Mouse (Mus musculus) ovary, adult 18-20 months (tissue): Measurements from ENCODE around the gene Sept3.
"Not testable (repeated sequence)": the region's sequence is repeated elsewhere in the genome, so short reads cannot be mapped to it uniquely, and the experiment has no call there.

ENCODE experiments used
- DNase-seq: peaks from one replicate; pipeline ENCODE4 v3.0.0; 2022; ENCODE audit warnings: low spot score, mixed read lengths

Gene Sept3

DNA sequence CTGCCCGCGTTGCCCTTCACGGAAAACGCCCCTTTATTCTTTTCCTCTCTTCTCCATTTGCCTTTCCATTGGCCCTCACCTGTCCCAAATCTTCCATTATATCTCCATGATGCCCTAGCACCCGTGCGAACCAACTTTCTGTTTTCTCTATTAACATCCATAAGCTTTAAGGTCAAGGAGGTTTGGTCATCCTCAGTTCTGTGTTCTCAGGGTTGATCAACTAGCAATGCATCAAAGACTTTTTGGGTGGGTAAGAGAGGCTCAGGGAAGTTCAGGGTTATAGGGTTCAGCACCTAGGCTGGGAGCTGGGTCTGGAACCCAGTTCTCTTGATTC lies at the start of gene Sept3:
Gene Sept3, plus strand, starts transcription at position 301 of the 334 bp plus-strand sequence.
- no peak for DNase-seq

DNA sequence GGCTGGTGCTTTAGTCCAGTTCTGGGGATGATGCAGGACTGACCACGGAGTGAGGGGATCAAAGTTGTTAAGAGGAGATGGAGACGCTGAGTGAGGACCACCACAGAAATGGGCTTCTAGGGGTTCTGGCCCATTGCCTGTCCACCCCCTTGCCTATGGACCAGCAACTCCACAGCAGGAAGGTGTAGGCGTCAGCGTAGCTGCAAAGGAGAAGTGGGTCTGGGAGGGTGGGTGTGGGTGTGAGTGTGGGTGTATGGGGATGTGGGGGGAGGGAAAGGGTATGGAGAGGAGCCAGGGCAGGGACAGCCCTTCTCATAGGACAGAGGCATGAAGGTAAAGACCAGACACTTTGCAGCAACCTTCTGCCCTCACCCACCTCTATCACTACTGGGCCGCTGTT lies 48.9 kb upstream of the Sept3 start:
- no peak for DNase-seq

DNA sequence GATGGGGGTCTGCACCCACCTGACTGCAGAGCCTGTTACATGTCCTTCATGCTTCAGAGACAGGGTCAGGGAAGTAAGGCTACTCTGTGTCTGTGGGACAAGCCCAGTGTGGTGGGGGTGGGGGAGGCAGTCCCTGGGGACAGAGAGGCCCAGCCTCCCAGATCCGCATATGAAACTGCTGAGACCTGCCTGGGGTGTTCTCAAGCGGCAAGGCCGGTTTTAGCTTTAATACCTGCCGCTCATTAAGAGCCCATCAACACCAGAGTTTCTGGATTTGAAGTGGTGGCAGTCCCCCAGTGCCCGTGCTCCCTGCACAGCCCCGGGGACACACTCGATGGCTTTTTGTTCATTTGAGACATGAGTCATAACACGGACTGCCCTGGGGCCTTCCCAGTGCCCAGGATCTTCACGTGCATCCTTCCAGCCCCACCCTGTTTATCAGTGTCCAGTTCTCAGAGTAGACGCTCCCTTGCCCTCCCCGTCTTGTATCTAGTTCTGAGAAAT lies 45.1 kb upstream of the Sept3 start:
- no peak for DNase-seq

DNA sequence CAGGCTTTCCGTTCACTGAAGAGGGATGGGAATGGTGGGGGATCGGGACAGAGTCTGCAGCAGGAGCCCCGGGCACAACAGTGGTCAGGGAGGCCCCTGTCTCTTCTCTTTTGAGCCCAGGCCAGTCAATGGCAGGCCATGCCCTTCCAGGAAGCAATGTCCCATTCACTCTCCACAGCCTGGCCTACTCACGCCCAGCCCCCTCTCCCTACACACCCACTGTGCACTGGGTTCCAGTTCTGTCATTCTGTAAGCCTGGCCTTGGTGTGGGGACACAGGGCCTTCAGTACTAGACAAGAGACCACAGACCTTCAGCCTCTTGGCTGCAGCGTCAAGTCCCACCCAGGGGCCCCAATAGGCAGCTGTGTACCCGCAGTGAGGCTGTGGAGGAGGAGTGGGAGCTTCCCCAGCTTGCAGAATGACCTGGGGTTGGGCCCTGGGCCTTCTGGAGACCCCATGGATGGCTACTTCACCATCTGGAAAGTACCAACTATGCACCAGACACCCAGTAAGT lies 44.5 kb upstream of the Sept3 start:
- no peak for DNase-seq

DNA sequence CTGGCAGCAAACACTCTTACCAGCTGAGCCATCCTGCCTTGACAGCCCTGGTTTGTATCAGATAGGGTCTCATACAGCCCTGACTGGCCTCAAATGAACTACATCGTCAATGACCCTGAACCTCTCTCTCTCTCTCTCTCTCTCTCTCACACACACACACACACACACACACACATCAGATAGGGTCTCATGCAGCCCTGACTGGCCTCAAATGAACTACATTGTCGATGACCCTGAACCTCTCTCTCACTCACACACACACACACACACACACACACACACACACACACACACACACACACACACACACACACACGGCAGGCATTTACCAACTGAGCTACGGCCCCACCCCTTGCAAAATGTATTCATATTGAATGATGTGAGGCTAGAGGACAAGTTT lies 43.6 kb upstream of the Sept3 start:
- no peak for DNase-seq

DNA sequence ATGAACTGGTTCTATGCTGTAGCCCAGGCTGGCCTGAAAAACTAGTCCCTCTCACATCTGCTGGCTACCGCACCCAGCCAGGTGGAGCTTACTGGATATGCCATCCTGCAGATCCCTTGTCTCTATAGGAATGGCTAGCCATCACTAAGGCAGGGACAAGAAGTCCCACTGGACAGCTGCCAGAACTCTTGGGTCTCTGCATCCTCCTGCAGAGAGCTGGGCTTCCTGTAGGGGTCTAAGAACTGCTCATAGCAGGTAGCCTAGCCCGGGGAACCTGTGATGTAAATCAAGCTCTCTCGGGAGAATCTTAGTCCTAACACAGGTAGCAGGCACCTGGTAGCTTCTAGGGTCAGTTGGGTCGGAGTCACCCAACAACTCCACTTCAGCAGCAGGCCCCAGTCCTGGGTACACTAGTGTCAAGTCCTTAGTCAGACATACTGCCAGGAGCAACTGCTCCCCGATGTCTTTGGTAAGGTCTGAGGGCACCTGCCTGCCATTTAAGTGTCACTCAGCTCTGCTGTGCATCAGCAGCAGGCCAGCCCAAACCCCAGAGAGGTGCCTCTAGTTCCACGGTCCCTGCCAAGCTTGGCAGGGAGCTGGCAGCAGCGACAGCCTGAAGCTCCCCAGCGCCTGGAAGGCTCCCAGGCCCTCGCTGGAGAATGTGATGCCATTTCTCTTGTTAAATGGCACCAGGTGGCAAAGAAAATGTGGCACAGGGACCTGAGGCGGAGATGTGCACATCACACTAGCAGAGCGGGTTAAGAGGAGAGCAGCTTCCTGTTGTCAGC lies 42.9 kb upstream of the Sept3 start:
- no peak for DNase-seq

DNA sequence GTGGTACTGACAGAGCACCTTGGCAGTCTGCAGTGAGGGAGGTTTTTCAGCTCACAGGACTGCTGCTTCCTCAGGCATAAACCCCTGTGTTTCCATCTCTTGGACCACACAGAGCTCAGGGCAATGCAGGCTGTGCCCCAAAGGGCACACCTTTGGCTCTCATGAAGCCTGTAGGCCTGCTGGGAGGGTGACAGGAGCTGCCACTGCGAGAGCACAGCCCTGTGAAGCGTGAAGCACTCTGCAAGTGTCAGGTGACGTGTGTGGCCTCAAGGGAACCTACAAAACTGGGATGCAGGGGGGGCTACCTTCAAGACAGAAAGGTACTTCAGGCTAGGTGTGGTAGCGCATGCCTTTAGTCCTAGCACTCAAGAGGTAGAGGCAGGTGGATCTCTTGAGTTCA lies 42.0 kb upstream of the Sept3 start:
- no peak for DNase-seq

DNA sequence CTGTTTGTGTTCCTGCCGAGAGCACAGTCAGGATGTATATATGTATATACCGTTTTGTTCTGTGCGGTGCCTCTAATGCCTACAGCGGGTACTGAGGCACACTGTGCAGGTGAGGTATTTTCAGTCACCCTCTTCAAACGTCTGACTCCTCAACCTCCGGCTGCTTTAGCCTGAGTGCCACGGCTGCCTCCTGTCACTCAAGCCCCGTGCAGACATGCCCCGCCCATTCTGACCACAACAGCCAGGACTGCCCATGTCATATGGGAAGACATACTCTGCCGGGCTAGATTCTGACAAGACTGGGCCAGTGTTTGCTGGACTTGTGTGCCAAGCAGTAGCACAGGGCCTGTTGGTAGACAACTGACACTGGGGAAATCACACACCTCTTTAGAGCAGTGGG lies 39.0 kb upstream of the Sept3 start:
- DNase-seq, result no peak

DNA sequence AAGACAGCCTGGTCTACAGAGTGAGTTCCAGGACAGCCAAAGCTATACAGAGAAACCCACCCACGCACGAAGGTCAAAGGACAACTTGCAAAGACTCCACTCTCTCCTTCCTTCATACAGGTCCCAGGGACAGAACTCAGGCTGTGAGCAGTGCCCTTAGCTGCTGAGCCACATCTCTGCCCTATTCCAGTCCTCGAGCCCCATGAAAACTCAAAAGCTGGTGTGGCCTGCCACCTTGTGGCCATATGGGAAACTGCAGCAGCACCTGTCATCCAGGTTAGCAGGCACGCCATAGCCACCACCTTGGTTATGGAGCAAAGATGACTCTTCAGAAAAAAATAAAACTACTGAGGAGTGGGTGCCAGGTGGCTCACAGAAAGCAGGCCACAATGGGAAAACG lies 38.1 kb upstream of the Sept3 start:
- DNase-seq, result peak; percentile 29

DNA sequence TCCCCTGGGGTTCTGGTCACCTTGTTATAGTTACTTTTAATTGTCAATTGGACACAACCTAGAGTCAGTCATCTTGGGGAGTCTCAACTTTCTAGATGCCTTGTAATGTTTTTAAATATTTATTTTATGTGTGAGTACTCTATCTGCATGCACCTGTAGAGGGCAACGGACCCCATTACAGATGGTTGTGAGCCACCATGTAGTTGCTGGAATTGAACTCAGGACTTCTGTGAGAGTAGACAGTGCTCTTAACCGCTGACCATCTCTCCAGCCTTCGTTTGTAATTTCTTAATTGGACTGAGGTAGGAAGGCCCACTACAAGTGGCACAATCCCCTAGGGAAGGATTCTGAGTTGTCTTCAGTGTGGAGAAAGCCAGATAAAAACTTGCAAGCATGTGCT lies 31.4 kb upstream of the Sept3 start:
- no peak for DNase-seq

DNA sequence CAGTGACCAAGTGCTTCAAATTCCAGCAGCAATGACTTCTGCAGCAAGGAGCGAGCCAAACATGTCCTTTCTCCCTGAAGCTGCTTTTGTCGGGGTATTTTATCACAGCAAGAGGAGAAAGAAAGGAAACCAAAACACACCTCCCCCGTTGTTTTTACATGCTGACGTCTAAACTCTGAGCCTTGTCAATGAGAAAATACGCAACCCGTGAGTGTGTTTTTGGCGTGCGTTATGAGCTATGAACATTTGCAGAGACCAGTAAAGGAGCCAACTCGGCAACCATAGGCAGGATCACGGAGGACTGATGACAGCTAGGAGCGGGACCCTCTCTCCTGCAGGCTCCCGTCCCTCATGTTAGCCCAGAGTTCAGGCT lies 31.0 kb upstream of the Sept3 start:
- DNase-seq, result no peak

DNA sequence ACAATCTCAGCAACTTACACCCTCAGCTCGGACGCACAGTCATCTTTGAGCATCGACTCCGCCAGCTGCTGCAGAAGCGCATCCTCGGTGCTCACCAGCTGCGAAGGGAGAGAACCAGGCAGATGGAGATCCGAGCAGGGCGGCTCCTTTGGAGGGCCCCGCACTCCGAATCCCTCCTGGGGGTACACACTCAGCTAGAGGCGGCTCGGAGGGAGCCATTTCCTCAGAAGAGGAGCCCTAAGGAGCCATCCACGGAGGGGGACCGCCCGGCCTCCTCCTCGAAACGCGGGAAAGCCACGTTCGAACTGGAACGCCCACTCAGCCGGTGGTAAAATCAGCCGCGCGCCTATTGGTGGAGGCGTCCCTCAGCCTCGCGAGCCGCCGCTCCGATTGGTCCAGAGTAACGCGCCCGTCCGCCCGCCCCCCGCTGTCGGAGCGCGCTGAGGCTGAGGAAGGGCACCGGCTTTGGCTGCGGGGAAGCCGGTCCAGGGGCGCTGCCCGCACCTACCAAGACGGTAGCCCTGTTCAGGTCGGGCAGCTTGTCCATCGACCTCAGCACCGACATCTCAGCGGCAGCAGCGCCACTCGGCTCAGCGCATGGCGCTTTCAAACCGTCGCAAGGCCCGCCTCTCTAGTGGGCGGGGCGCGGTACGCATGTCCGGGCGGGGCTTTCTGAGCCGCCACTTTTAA lies 30.4 kb upstream of the Sept3 start, which contains the start of gene Cenpm:
Gene Cenpm, minus strand, starts transcription at position 634 of the 690 bp plus-strand sequence.
- peak; percentile 75 for DNase-seq

DNA sequence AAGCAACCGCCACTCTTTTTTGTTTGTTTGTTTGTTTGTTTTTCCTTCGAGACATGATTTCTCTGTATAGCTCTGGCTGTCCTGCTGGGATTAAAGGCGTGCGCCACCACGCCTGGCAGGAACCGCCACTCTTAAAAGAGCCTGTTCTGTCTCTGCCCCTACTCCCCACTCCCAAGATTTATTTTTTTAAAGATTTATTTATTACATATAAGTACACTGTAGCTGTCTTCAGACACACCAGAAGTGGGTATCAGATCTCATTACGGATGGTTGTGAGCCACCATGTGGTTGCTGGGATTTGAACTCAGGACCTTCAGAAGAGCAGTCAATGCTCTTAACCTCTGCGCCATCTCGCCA lies 29.9 kb upstream of the Sept3 start:
- not testable (repeated sequence) for DNase-seq

DNA sequence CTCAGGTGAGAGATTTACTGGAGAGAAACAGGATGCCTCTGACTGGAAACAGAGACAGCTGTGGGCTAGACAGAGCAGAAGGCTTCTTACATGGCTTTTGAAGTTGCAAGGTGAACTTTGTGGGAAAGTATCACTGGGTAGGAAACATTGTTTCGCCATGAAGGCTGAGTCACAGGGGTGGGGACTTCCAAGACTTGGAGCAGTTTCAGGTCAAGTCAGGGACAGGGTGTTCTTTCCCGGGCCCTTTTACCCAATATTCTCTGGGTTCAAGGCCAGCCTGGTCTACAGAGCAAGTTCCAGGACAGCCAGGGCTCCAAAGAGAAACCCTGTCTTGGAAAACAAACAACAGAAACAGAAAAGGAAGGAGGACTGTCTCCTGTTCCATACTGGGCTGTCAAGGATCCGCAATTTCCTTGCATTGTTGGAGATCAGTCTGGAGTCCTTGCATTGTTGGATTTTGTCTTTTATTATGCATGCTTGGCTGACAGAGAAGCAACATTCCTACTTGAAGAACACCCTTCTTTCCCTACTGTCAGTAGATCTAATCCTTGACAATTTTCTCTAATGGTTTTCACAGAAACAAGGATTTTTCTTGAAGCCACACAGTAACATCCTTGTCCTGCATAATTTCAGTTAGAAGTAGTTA lies 27.4 kb upstream of the Sept3 start:
- peak; percentile 13 for DNase-seq

DNA sequence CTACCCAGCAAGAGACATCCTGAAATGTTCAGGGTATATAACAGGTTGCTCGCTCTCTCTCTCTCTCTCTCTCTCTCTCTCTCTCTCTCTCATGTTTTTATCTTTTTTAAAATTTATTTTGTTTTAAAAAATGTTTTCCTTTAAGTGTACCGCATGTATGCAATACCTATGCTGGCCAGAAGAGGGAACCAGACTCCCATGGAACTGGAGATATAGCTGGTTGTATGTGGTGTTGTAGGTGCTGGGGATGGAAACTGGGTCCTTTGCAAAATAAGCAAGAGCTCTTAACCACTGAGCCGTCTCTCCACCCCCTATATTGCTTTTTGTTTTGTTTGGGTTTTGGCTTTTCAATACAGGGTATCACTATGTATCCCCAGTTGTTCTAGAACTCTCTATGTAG lies 23.1 kb upstream of the Sept3 start:
- DNase-seq, result no peak

DNA sequence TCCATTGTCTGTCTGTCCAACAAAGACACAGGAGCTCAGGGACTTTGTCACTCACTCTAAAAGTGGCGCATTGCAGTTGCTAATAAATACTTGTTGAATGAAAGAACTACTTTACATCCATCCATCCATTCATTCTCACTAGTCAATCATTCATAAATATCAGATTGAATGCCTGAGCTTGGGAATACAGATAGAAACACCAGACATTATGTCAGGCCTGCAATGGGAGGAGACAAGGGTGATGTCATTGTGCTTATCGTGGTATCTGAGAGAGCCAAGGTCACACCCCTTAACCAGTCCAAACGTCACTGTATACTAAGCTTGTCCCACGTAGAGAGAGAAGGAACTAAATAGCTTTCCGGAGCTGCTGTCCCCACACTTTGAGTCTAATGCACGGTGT lies 22.6 kb upstream of the Sept3 start, which contains the start of gene 1500009C09Rik:
Gene 1500009C09Rik, plus strand, starts transcription at position 301 of the 400 bp plus-strand sequence.
- DNase-seq, result no peak

DNA sequence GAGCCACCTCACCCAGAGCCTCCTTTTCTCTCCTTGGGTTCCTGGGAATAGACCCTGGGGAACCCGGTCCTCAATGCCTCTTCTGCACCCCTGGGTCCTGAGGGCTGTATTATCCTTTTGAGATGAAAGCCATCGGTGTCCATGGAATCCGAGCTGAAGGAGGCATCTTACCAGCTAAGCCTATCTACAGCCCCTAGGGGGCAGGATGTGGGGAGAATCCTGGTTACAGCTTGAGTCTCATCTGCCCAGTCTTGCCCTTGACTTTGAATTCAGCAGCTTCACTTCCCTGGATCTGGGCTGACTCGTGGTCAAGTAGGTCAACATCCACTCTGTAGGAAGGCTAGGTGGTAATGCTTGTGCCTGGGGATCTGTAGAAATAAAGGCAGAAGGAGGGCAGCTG lies 19.4 kb upstream of the Sept3 start:
- no peak for DNase-seq

DNA sequence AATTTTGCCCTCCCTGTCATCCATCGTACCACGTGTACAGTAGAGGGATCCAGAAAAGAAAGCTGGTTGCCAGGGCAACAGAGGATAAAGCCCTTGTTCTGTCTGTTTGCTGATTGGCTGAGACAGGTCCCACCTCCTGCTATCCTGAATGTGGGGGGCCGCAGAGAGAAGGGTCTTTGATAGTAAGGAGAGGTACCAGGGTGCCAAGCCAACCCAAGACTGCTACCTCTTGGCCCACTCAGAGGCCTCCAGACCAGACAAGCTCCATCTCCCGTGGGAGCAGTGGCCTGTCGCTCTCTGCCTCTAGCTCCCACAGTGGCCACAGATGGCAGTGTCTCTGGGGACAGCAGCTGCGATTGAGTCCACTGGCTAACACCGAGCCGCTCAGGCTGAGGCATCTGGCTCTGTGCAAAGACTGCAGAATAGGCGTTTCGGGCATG lies 18.7 kb upstream of the Sept3 start:
- no peak for DNase-seq

DNA sequence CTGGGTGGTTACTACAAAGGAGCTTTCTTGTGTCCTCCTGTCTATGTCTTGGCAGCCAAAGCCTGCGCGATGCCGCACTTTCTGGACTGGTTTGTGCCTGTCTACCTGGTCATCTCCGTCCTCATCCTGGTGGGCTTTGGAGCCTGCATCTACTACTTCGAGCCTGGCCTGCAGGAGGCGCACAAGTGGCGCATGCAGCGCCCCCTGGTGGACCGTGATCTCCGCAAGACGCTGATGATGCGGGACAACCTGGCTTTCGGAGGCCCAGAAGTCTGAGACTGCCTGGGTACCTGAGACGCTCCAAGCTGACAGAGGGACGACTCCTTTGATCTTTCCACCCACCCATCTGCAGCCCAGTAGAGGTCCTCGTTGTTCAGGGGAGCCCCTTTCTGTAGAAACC lies 15.2 kb upstream of the Sept3 start:
- DNase-seq, result no peak

DNA sequence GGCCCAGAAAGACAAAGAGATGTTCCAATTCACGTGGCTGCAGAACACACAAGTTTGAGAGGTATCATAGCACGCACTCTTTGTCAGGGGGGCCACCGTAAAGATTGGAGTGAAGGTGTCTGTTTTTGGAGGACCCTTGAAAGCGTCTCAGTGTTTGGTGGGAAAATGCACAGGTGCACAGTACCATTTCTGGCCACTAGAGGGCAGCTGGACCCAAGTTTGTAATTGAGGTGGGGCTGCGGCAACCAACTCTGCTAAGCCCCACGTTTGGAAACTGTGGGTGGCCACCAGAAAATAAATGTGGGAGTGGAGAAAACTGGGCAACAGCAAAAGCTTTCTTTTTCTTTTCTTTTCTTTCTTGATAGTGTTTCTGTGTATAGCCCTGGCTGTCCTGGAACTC lies 8.3 kb upstream of the Sept3 start:
- no peak for DNase-seq

DNA sequence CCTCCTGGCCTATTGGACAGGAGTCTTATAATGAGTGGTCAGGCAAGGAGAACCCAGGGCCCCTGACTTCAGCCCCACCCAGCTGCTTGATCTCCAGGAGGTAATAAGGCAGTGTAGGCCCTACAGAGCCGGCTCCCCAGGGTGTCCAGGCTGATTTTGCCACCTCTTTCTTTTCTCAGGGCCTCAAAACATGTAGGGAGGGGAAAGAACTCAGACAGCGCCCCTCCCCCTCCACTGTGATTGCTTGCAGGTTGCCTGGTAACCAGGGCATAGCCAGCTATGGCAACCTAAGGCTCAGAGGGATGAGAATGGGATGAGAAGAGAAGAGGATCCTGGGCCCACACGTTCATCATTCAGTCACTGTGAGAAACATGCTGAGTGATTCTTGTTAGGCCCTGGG lies 6.5 kb upstream of the Sept3 start:
- no peak for DNase-seq

DNA sequence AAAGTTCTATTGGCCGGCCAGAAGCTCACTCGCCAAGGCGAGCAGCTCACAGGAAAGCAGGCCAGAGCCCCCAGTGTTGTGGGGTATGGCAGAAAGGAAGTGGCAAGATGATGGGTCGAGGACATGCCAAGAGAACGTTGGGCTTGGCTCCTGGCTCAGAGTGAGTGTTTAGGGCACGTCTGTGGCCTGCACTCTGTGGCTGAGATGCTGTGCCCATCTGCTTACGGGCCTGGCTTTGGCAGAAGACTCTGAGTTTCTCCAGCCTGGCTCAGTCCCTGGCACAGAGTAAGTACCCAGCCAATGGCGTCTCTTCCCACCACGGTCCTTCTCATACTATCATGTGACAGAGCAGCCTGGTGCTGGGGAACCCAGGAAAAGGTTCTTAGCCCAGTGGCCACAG lies 5.9 kb upstream of the Sept3 start:
- no peak for DNase-seq

DNA sequence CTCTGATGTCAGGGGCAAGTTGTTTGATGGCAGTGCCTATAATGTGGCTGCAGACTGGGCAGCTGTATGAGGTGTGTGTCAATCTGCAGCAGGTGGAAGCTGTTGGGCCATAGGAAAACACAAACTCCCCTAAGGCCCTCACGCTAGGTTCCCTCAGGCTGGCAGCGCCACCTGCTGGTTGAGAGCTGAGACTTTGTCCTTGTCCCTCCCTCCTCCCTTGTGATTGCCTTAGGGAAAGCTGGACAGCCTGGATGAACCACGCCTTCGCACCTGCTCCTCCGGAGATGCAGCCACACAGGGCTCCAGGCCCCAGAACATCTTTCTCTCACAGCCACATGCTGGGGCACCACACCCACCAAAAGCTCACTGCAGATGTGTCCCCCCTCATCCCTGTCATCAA lies 3.5 kb upstream of the Sept3 start:
- no peak for DNase-seq
